Mouse (Mus musculus): ENCODE measurements around the gene Acbd6.

The Acbd6 gene

GRCm38 (mm10) chr1:155558012-155558842, at the start of gene Acbd6:
Gene Acbd6, plus strand, starts transcription at chr1:155558120.
- DNase-seq (ENCODE audit: low spot score in 2 of 2): peak; percentile 81 to 82

- DNase-seq (ENCODE audit: low spot score in 2 of 2): no peak
Measured at GRCm38 (mm10) chr1:155510263-155510662, 47.7 kb upstream of the Acbd6 start.

GRCm38 (mm10) chr1:155515866-155516265, 42.1 kb upstream of the Acbd6 start:
- DNase-seq (ENCODE audit: low spot score in 2 of 2): no peak

DNA sequence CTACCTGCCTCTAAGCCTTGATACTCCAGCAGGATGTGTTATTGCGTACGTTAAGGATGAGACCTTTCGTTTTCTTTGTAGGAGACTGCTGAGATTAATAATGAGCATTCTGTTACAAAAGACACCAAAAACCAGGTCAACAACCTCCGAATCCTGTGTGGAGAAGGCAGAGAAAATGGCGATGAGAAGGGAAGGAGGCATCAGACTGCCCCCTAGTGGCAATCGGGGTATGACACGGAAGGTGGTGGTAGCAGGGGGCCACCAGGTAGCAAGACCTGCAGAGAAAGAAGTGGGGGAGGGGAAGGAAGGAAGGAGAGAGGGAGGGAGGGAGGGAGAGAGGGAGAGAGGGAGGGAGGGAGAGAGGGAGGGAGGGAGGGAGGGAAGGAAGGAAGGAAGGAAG, 41.3 kb upstream of the Acbd6 start:
- DNase-seq (ENCODE audit: low spot score in 2 of 2): no peak

- DNase-seq (ENCODE audit: low spot score in 2 of 2): no peak
Measured at GRCm38 (mm10) chr1:155517060-155517459, 40.9 kb upstream of the Acbd6 start.

- DNase-seq (ENCODE audit: low spot score in 2 of 2): no peak
Measured at GRCm38 (mm10) chr1:155520285-155520684, 37.6 kb upstream of the Acbd6 start.

GRCm38 (mm10) chr1:155522493-155522892, 35.4 kb upstream of the Acbd6 start:
- DNase-seq (ENCODE audit: low spot score in 2 of 2): no peak

GRCm38 (mm10) chr1:155526176-155526575, 31.7 kb upstream of the Acbd6 start:
- no peak for DNase-seq (ENCODE audit: low spot score in 2 of 2)

GRCm38 (mm10) chr1:155527027-155527786, 30.7 kb upstream of the Acbd6 start:
- peak; percentile 25 to 51 for DNase-seq (ENCODE audit: low spot score in 2 of 2)

- DNase-seq (ENCODE audit: low spot score in 2 of 2): no peak
Measured at GRCm38 (mm10) chr1:155527787-155528158, 30.1 kb upstream of the Acbd6 start.

GRCm38 (mm10) chr1:155528405-155529119, 29.4 kb upstream of the Acbd6 start:
- DNase-seq (ENCODE audit: low spot score in 2 of 2): no peak

DNA sequence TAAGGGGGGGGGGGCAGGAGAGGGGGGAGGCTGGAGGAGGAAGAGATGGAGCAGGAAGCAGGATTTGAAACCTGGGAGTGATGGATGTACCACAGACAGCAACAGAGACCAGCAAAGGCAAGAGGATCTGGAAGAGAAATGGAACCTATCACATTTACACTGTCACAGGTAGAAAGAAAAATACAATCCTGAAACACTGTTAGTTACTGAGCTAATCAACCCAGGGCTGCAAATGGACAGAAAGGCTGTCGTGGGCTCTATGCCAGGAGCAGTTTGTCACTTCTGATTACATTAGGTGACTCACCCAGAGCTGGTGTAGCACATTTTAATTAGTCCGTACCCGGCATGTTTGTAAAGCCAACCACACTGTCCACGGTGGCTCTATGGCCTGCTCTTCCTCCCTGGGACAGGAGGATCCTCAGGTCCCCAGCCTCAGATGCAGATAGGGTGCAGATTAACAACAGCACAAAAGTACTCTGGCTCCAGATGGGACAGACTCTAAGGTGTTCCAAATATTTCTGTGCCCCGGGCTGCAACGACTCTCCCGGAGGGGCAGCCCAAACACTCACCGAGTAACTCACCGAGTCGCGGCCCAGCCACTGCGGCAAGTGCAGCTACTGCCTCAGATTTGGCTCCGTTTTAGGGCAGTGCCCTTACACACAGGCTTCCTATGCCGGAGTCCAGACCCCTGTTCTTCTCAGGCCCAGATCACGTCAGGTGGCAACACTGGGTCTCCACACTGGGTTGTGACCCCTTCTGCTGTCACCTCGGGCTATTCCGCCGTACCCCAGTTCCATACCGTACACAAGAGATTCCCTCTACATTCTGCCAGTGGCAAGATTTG, 28.6 kb upstream of the Acbd6 start:
- DNase-seq (ENCODE audit: low spot score in 2 of 2): no peak

- DNase-seq (ENCODE audit: low spot score in 2 of 2): no peak
Measured at GRCm38 (mm10) chr1:155530561-155531457, 27.1 kb upstream of the Acbd6 start.

DNA sequence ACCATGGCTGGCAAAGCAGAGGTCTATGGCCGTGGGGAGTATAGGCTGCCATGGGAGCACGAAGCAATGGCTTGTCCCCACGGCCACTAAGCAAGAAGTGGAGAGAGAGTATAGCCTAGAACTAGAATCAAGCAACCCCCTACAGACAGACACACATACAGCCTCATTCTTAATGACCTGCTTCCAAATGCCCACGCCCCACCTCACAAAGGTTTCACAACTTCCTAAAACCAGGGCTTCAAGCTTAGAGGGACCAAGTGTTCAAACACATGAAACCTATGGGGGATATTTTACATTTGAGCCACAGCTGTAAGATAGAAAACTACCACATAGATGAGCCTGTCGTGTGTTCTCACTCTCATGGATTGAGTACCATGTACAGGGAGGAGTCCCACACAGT, 25.5 kb upstream of the Acbd6 start:
- no peak for DNase-seq (ENCODE audit: low spot score in 2 of 2)

GRCm38 (mm10) chr1:155532833-155533688, 24.9 kb upstream of the Acbd6 start:
- DNase-seq (ENCODE audit: low spot score in 2 of 2): peak; percentile 30 to 67

DNA sequence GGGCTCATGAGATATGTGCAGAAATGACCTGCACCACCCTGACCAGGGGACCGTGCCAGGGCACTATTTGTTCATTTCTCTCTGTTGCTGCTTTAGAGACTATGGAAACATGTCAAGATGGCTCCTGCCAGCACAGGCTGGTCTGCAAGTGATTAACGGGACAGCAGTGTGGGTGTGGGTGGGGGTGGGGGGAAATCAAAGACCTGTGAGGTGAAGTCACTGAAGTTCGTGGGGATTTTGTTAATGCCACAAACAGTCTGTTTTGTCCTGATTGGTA, 24.3 kb upstream of the Acbd6 start:
- no peak for DNase-seq (ENCODE audit: low spot score in 2 of 2)

- DNase-seq (ENCODE audit: low spot score in 2 of 2): peak in 1 of 2 experiments; percentile 55
Measured at GRCm38 (mm10) chr1:155537005-155537642, 20.8 kb upstream of the Acbd6 start.

DNA sequence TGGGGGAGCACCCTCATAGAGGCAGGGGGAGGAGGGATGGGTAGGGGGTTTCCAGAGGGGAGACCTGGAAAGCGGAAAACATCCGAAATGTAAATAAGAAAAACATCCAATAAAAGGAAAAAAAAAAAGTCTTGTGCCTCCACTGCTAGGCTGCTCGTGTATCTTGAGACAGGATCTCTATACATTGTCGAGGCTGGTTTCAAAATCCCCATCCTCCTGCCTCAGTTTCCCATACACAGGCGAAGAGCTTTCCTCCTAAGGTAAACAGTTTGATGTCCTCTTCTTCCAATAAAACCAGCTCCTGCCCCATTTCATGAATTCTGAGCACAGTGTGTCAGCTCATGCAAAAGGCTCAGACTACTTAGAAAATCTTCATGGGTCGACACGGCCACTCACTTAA, 19.9 kb upstream of the Acbd6 start:
- DNase-seq (ENCODE audit: low spot score in 2 of 2): no peak

GRCm38 (mm10) chr1:155557642-155558011, 293 bp upstream of the Acbd6 start:
- DNase-seq (ENCODE audit: low spot score in 2 of 2): no peak
